In genomic region chr9:41585771-41586170, GRCm38 (mm10) we compare ENCODE assay signal across 11 mouse cellular contexts.
DNase-seq lines count a peak whose midpoint lies in the region; ATAC-seq and TF ChIP-seq lines count a peak whose summit lies in the region.
"Had no signal": no experiment of that assay in that cellular context is flagged by ENCODE, and none has a peak within 500 bp of the region (broad histone marks: within the 10 kb centered on the region; RNA-seq: fewer than 3 reads in every experiment).

No protein-coding gene starts in this region.

- intact Hi-C loops in heart, postnatal 10 days (cut with DNase I), result no loop called here

- H3K4me3 ChIP-seq in heart, embryonic 14.5 days (ENCODE audit: control insufficient read depth in 1 of 2, insufficient read depth in 1 of 2, low read depth in 1 of 2, low read length in 2 of 2), result no peak overlapping the region
- H3K4me3 ChIP-seq in hindbrain, embryonic 10.5 days, result peak overlapping the region; percentile 73
- peak overlapping the region; percentile 43 for H3K4me3 ChIP-seq in midbrain, embryonic 15.5 days
- H3K4me3 ChIP-seq: megakaryocyte, embryonic 14.5 days had no signal

- H3K27ac ChIP-seq in heart, embryonic 14.5 days (replicated peaks in 1 of 2; ENCODE audit: control insufficient read depth in 1 of 2, insufficient read depth in 1 of 2, low read depth in 2 of 2, low read length in 2 of 2), result no peak overlapping the region; a peak in 1 of 4 replicates
- H3K27ac ChIP-seq in hindbrain, embryonic 10.5 days, result peak overlapping the region; percentile 72
- H3K27ac ChIP-seq in midbrain, embryonic 15.5 days, result peak overlapping the region; percentile 97

- peak overlapping the region; percentile 21; the same call in 1 of the 2 replicates for H3K4me2 ChIP-seq in heart, embryonic 14.5 days (ENCODE audit: low read length)
- H3K4me2 ChIP-seq in midbrain, embryonic 15.5 days, result peak overlapping the region; percentile 78

- WGBS in heart, embryonic 14.5 days, result 71% methylated on average over 5 of the region's 5 CpGs
- 73% methylated on average over 5 of the region's 5 CpGs for WGBS in hindbrain, embryonic 10.5 days
- WGBS in midbrain, embryonic 15.5 days, result 5% methylated on average over 5 of the region's 5 CpGs

- DNase-seq in heart, postnatal 10 days, result no peak
- DNase-seq in brain, embryonic 14.5 days (ENCODE audit: low read depth), result peak; percentile 84
- DNase-seq in hindbrain, embryonic 10.5 days (ENCODE audit: low spot score), result no peak
- DNase-seq in frontal cortex, postnatal 10 days (ENCODE audit: low spot score in 2 of 2), result no peak
- DNase-seq in spleen, adult 18-20 months, result no peak
- no peak for DNase-seq in ovary, postnatal 10 days (ENCODE audit: low spot score)
- DNase-seq: adrenal gland, postnatal 25 days had no signal

- H3K36me3 ChIP-seq in heart, embryonic 14.5 days (ENCODE audit: control insufficient read depth, insufficient read depth, low read length), result peaks cover 50% of the 10 kb centered on the region
- H3K36me3 ChIP-seq in hindbrain, embryonic 10.5 days, result peaks cover 51% of the 10 kb centered on the region
- peaks cover 10% of the 10 kb centered on the region; the same call in 1 of the 2 replicates for H3K36me3 ChIP-seq in midbrain, embryonic 15.5 days (replicated peaks)

- TF ChIP-seq CTCF in brain, embryonic 14.5 days (IDR thresholded peaks at IDR 0.05; ENCODE audit: borderline replicate concordance, extremely low read depth, insufficient read depth, insufficient read length), result no peak

- ATAC-seq in heart, embryonic 14.5 days (ENCODE audit: insufficient number of reproducible peaks, insufficient read depth, low FRiP score, low read depth), result no peak
- no peak for ATAC-seq in midbrain, embryonic 15.5 days (replicated peaks)

- peaks cover 2 to 26% of the 10 kb centered on the region in 2 experiments; a peak in 3 of 4 replicates for H3K4me1 ChIP-seq in heart, embryonic 14.5 days (ENCODE audit: control insufficient read depth in 2 of 2, insufficient read depth in 2 of 2, low read length in 2 of 2)
- H3K4me1 ChIP-seq in hindbrain, embryonic 10.5 days (replicated peaks), result peaks cover 60% of the 10 kb centered on the region
- peaks cover 32% of the 10 kb centered on the region for H3K4me1 ChIP-seq in midbrain, embryonic 15.5 days
- H3K4me1 ChIP-seq: megakaryocyte, embryonic 14.5 days had no signal

- H3K9me3 ChIP-seq in heart, embryonic 14.5 days (ENCODE audit: control insufficient read depth, low read length), result no peaks in the 10 kb centered on the region
- H3K9me3 ChIP-seq in hindbrain, embryonic 10.5 days, result no peaks in the 10 kb centered on the region
- H3K9me3 ChIP-seq in midbrain, embryonic 15.5 days, result no peaks in the 10 kb centered on the region
- H3K9me3 ChIP-seq: megakaryocyte, embryonic 14.5 days had no signal

- peak; percentile 12; the same call in 1 of the 2 replicates for TF ChIP-seq POLR2A in brain, embryonic 14.5 days (IDR thresholded peaks at IDR 0.05; ENCODE audit: borderline replicate concordance, extremely low read depth, insufficient read depth, insufficient read length, poor library complexity, severe bottlenecking)

- H3K27me3 ChIP-seq in heart, embryonic 14.5 days (ENCODE audit: control insufficient read depth, insufficient read depth, low read length), result no peaks in the 10 kb centered on the region
- H3K27me3 ChIP-seq in hindbrain, embryonic 10.5 days (ENCODE audit: insufficient read depth, poor library complexity, severe bottlenecking), result no peaks in the 10 kb centered on the region; the same call in 1 of the 2 replicates
- H3K27me3 ChIP-seq in midbrain, embryonic 15.5 days (replicated peaks), result no peaks in the 10 kb centered on the region
- H3K27me3 ChIP-seq: CH12.LX had no signal

- no peak overlapping the region for H3K9ac ChIP-seq in heart, embryonic 14.5 days (ENCODE audit: low read length)
- peak overlapping the region; percentile 71 for H3K9ac ChIP-seq in midbrain, embryonic 15.5 days

Comparison
In these comparisons a context has a peak if more than half of its experiments do, and no peak if none do; other contexts are left out.
1. H3K27ac ChIP-seq: peak in hindbrain, embryonic 10.5 days (single experiment) and midbrain, embryonic 15.5 days (single experiment); none in heart, embryonic 14.5 days (0 of 2).
2. H3K4me3 ChIP-seq: peak in hindbrain, embryonic 10.5 days (single experiment) and midbrain, embryonic 15.5 days (single experiment); none in heart, embryonic 14.5 days (0 of 2).